Mouse (Mus musculus) liver, embryonic 16.5 days (tissue): ENCODE results near the gene Doc2g. TPM values are rescaled to one million over a fixed set of nuclear protein-coding genes. Genes with fewer than 3 reads are reported as not detected.
"Not testable (repeated sequence)": the region's sequence is repeated elsewhere in the genome, so short reads cannot be mapped to it uniquely, and the experiment has no call there.

Experiments used
- ATAC-seq: fragments of 200-750 bp; cut with Nextera tagmentation; 2 replicates; pipeline ENCODE4 v1.8.0; 2017; ENCODE audit warnings: low read depth, mild to moderate bottlenecking, moderate number of reproducible peaks, moderate library complexity
- H3K27ac ChIP-seq: fragments of 300-500 bp; sonication (generic); 2 replicates; pipeline ENCODE4 v1.5.1; 2014; ENCODE audit warnings: mild to moderate bottlenecking, low read length
- H3K27me3 ChIP-seq: fragments of 300-500 bp; sonication (generic); 2 replicates; pipeline ENCODE4 v1.6.1; 2014; ENCODE audit warnings: low read depth, low read length, mixed read lengths; ENCODE audit not compliant: control insufficient read depth, insufficient read depth
- H3K36me3 ChIP-seq: fragments of 300-500 bp; sonication (generic); 2 replicates; pipeline ENCODE4 v1.6.1; 2014; ENCODE audit warnings: mild to moderate bottlenecking; ENCODE audit not compliant: control insufficient read depth, insufficient read depth
- H3K4me1 ChIP-seq: fragments of 300-500 bp; sonication (generic); 2 replicates; pipeline ENCODE4 v1.6.1; 2014; ENCODE audit warnings: low read depth, low read length, mixed read lengths; ENCODE audit not compliant: control insufficient read depth
- H3K4me2 ChIP-seq: fragments of 300-500 bp; sonication (generic); 2 replicates; pipeline ENCODE4 v1.6.1; 2014; ENCODE audit warnings: low read depth, low read length, mixed read lengths
- H3K4me3 ChIP-seq: fragments of 300-500 bp; sonication (generic); 2 replicates; pipeline ENCODE4 v1.5.1; 2014; ENCODE audit warnings: low read depth, mild to moderate bottlenecking, low read length
- H3K9ac ChIP-seq: fragments of 300-500 bp; sonication (generic); 2 replicates; pipeline ENCODE4 v1.6.1; 2014; ENCODE audit warnings: low read depth, low read length
- H3K9me3 ChIP-seq: fragments of 300-500 bp; sonication (generic); replicated peaks from 2 replicates; pipeline ENCODE4 v1.6.1; 2016; ENCODE audit warnings: low read length; ENCODE audit not compliant: control insufficient read depth
- WGBS: fragments of 180-500 bp; shearing (Covaris S2); extraction: QIAGEN DNeasy Blood & Tissue Kit; methylation state at CpG from one replicate; pipeline ENCODE4 v1.1.7; 2014; ENCODE audit not compliant: insufficient replicate concordance; 5-methylcytosine and 5-hydroxymethylcytosine counted together
- polyA plus RNA-seq: library from polyadenylated mRNA; unstranded; fragments of >200 nt; fragmentation: Nextera tagmentation; extraction: Ambion mirVana; gene quantifications from 2 replicates; pipeline ENCODE4 v1.2.1, GENCODE M21; 2015

Doc2g gene
- polyA plus RNA-seq, 1 experiment from 2014 or later: 0.42 TPM

- not testable (repeated sequence) for H3K9me3 ChIP-seq
These were observed 34.2 kb downstream of the Doc2g start for GRCm38 (mm10) chr19:4037154-4037787.

DNA sequence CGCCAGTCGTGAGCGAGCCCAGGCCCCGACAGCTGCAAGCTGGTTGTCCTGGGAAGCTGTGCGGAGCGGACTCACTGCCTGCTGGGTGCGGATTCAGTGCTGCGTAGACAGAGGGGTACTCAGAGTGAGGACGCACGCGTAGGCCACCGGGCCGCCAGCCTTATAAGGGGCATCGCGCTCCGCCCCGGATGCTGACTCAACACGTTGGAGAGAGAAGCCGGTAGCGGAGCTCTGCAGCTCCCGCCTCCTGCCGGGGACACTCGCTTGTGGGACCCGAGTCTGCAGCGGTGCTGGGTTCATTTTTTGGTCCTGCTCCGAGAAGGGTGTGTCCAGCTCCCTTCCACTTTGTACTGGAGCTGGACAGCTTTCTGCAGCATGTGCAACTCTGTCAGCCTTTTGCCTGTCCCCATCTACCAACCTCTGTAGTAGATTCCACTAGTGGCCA, 34.7 kb downstream of the Doc2g start, which contains the start of gene Gstp1:
Gene Gstp1 (minus strand): TSS at position 198 of the 445 bp plus-strand sequence.
- ATAC-seq: peak; percentile 79
- Histone ChIP-seq H3K27me3 (no peaks in the 10 kb centered on the region), H3K9ac (peak within 1 kb of the TSS; percentile 80), H3K36me3 (no peaks in the 10 kb centered on the region; the same call in 1 of the 2 replicates), H3K27ac (peak within 1 kb of the TSS; percentile 78), H3K4me3 (peak within 1 kb of the TSS; percentile 70), H3K4me2 (peak within 1 kb of the TSS; percentile 89), H3K4me1 (peaks cover 19% of the 10 kb centered on the region), H3K9me3 (no peaks in the 10 kb centered on the region)
- under 1% methylated on average over 26 of the region's 26 CpGs for WGBS

More at GRCm38 (mm10) chr19:4037154-4037787, 34.2 kb downstream of the Doc2g start:
- not testable (repeated sequence) for ATAC-seq, H3K36me3 ChIP-seq, H3K27me3 ChIP-seq
- H3K4me3 ChIP-seq: peak overlapping the region; percentile 70
- peak overlapping the region; percentile 89 for H3K4me2 ChIP-seq
- 20% methylated on average over 7 of the region's 8 CpGs for WGBS
- peaks cover 19% of the 10 kb centered on the region for H3K4me1 ChIP-seq
- H3K9ac ChIP-seq: peak overlapping the region; percentile 80
- H3K27ac ChIP-seq: peak overlapping the region; percentile 78

GRCm38 (mm10) chr19:4040941-4041340, 37.8 kb downstream of the Doc2g start:
- H3K27ac ChIP-seq, H3K36me3 ChIP-seq, H3K9me3 ChIP-seq, H3K27me3 ChIP-seq, H3K9ac ChIP-seq, ATAC-seq, H3K4me3 ChIP-seq, H3K4me2 ChIP-seq: not testable (repeated sequence)
- 74% methylated on average over 5 of the region's 5 CpGs for WGBS
- peaks cover 32% of the 10 kb centered on the region for H3K4me1 ChIP-seq

DNA sequence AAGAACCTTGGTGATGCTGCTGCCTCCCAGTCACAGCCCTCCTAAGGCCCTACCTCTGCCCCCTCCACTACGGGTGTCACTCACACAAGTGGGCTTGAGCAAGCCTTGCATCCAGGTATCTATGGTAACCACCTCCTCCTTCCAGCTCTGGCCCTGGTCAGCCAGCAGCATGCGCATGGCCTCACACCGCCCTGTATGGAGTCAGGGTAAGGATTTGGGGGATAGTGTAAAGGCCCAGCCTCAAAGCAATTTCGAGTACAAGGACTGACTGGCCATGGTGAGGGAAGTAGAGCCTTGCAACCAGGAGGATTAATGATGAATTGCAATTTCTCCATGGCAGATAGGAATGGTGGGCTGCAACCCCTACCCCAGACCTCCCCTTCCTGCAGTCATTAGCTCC, 38.4 kb downstream of the Doc2g start:
- H3K4me2 ChIP-seq, H3K27ac ChIP-seq, H3K36me3 ChIP-seq, H3K9ac ChIP-seq, ATAC-seq, H3K9me3 ChIP-seq, H3K27me3 ChIP-seq, H3K4me3 ChIP-seq: not testable (repeated sequence)
- WGBS: 75% methylated on average over 3 of the region's 4 CpGs
- peaks cover 32% of the 10 kb centered on the region for H3K4me1 ChIP-seq

GRCm38 (mm10) chr19:4042124-4042523, 39.0 kb downstream of the Doc2g start:
- Histone ChIP-seq H3K4me3 (no peak overlapping the region), H3K27ac (no peak overlapping the region), H3K4me2 (no peak overlapping the region), H3K4me1 (peaks cover 36% of the 10 kb centered on the region), H3K9ac (no peak overlapping the region), H3K27me3 (no peaks in the 10 kb centered on the region), H3K36me3 (no peaks in the 10 kb centered on the region), H3K9me3 (no peaks in the 10 kb centered on the region)
- ATAC-seq: no peak
- 59% methylated on average over 14 of the region's 14 CpGs for WGBS

DNA sequence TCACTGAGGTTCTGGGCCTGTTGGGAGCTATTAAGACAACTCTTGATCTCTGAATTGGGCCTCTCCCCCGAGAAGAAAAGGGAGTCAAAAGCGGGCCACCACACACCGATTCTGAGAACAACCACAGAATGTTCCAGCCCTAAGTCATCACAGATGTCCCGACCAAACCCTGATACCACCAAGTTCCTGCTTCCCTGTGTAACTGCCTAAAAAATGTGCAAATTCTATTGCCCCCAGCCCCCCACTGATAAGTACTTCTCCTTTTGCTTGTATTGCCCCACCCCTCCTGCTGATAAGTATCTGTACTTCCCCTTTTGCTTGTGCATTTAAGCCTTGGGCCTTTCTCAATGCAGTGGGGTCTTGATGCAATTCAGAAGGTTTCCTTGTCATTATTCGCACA, 41.0 kb downstream of the Doc2g start:
- H3K27ac ChIP-seq, H3K4me2 ChIP-seq, H3K9ac ChIP-seq, H3K27me3 ChIP-seq, H3K36me3 ChIP-seq, H3K9me3 ChIP-seq, H3K4me3 ChIP-seq, ATAC-seq: not testable (repeated sequence)
- H3K4me1 ChIP-seq: peaks cover 35% of the 10 kb centered on the region
- WGBS: 38% methylated on average over 5 of the region's 5 CpGs

DNA sequence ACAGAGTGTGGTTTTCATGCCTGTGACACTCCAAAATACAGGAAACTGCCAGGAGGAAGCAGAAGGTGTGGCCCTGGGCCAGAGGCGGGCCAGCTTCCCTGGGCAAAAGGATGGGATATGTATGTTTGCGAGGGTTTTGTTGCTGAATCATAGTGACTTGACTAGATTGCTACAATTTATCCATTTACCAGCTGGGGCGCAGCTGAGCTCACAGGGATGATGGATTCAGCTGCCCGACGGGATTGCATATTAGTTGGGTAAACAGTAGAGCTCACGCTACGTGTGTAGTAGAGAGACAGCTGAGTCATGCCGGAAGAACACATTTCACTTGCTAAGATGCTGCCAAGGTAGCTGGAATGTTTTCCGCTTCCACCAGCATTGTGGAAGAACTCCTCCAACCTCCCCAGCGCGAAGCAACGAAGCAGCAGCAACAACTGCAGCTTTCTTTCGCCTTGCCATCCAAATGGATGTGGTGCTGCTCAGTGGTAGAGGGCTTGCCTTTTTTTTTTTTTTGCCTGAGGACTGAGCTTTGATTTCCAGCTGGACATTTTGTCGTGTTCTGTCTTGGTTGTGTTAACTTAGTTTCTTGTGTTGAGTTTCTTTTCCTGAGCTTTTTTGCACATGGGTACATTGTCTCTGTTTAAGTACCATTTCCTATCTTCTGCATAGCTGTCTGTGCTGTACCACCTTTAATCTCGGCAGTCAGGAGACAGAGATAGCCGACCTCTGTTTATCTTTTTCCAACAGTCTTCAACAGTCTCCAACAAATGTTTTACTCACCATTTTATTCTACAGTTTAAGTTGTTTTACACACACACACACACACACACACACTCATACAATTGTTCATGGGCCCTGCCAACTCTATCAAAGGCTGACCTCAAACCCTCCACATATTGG, 43.1 kb downstream of the Doc2g start, which contains the start of gene Gstp2:
Gene Gstp2 (minus strand): TSS at position 58 of the 900 bp plus-strand sequence.
- peak within 1 kb of the TSS; percentile 38 for H3K4me3 ChIP-seq
- peaks cover 35% of the 10 kb centered on the region for H3K4me1 ChIP-seq
- 43% methylated on average over 16 of the region's 16 CpGs for WGBS

GRCm38 (mm10) chr19:4046866-4047254, 43.7 kb downstream of the Doc2g start:
- Histone ChIP-seq H3K27me3 (no peaks in the 10 kb centered on the region), H3K36me3 (no peaks in the 10 kb centered on the region), H3K9ac (peak overlapping the region; percentile 42), H3K4me3 (peak overlapping the region; percentile 38), H3K27ac (peak overlapping the region; percentile 98), H3K4me2 (peak overlapping the region; percentile 66), H3K4me1 (peaks cover 35% of the 10 kb centered on the region), H3K9me3 (no peaks in the 10 kb centered on the region)
- peak; percentile 79 for ATAC-seq
- 27% methylated on average over 8 of the region's 8 CpGs for WGBS

More for the DNA sequence above, 43.1 kb downstream of the Doc2g start, which contains the start of gene Gstp2:
- Histone ChIP-seq H3K36me3 (no peaks in the 10 kb centered on the region), H3K27me3 (no peaks in the 10 kb centered on the region), H3K27ac (peak within 1 kb of the TSS; percentile 98), H3K4me2 (peak within 1 kb of the TSS; percentile 66), H3K9ac (peak within 1 kb of the TSS; percentile 45), H3K9me3 (no peaks in the 10 kb centered on the region)
- ATAC-seq: peak; percentile 80
